ENCODE assay signal across 7 mouse cellular contexts in the genomic region with DNA sequence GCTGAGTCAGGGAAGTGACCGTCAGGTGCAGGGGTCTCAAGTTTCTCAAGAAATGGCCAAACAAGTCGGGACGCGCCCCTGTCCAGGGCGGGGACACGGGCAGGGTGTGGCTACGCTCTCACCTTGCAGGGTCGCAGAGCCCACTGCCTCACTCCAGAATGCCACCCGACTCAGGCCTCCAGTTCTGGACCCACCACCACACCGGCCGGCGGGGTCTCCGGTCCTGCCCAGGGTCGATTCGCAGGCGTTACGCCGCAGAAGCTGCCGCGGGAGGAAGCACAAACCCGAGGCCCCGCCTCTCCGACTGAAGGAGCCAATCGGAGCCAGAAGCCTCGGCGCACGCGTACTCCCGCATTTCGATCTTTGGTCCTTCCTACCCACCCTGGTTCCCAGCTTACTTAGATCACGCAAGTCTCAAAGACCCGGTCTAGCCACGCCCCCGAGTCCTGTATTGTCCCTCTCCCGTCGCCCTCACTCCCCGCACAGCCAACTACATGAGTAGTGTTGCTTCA. TPM values are rescaled to one million over a fixed set of nuclear protein-coding genes. Genes with fewer than 3 reads are reported as not detected.
DNase-seq lines count a peak whose midpoint lies in the region; ATAC-seq lines count a peak whose summit lies in the region.

A gene (minus strand): TSS at position 306 of the 512 bp plus-strand sequence.

- H3K36me3 ChIP-seq in intestine, embryonic 15.5 days = 0 out of 2 replicates have a peak, but pooled peaks cover 7% of the 10 kb centered on the region
- peaks cover 25% of the 10 kb centered on the region for H3K36me3 ChIP-seq in midbrain, embryonic 10.5 days

- peak; percentile 95 for DNase-seq in adrenal gland, adult 2 months
- peak; percentile 92 for DNase-seq in embryo, embryonic 11.5 days (ENCODE audit: low read depth, low spot score)
- DNase-seq in gastrocnemius, postnatal 36 days = peak; percentile 91 to 92
- DNase-seq in left cerebral cortex, postnatal 25 days (ENCODE audit: low spot score in 2 of 2) = peak; percentile 91 to 96
- DNase-seq in midbrain, embryonic 10.5 days (ENCODE audit: low spot score) = peak; percentile 94
- DNase-seq in right cerebral cortex, postnatal 4 days = peak; percentile 92

- no peaks in the 10 kb centered on the region for H3K9me3 ChIP-seq in intestine, embryonic 15.5 days
- H3K9me3 ChIP-seq in midbrain, embryonic 10.5 days (replicated peaks) = no peaks in the 10 kb centered on the region

- WGBS in intestine, embryonic 15.5 days = 0% methylated on average over 37 of the region's 37 CpGs
- under 1% methylated on average over 37 of the region's 37 CpGs for WGBS in midbrain, embryonic 10.5 days

- no peaks in the 10 kb centered on the region for H3K27me3 ChIP-seq in intestine, embryonic 15.5 days (replicated peaks)
- H3K27me3 ChIP-seq in midbrain, embryonic 10.5 days (ENCODE audit: low read depth, poor library complexity, severe bottlenecking) = no peaks in the 10 kb centered on the region

- H3K9ac ChIP-seq in intestine, embryonic 15.5 days = peak within 1 kb of the TSS; percentile 82

- intact Hi-C loops in gastrocnemius, postnatal 36 days (cut with DNase I) = no loop called here
- intact Hi-C loops in left cerebral cortex, postnatal 25 days (cut with DNase I) = loop anchor here (5.0 kb wide), 1 partner anchor 163 kb away; no protein-coding TSS in a partner anchor

- H3K4me2 ChIP-seq in intestine, embryonic 15.5 days (replicated peaks) = peak within 1 kb of the TSS; percentile 73

- peaks cover 45% of the 10 kb centered on the region for H3K4me1 ChIP-seq in intestine, embryonic 15.5 days (replicated peaks)
- peaks cover 59% of the 10 kb centered on the region for H3K4me1 ChIP-seq in midbrain, embryonic 10.5 days

- H3K4me3 ChIP-seq in intestine, embryonic 15.5 days (replicated peaks) = peak within 1 kb of the TSS; percentile 79
- H3K4me3 ChIP-seq in midbrain, embryonic 10.5 days = peak within 1 kb of the TSS; percentile 83

- H3K27ac ChIP-seq in intestine, embryonic 15.5 days = peak within 1 kb of the TSS; percentile 59; the same call in 1 of the 2 replicates
- H3K27ac ChIP-seq in midbrain, embryonic 10.5 days (replicated peaks) = peak within 1 kb of the TSS; percentile 88

- ATAC-seq in intestine, embryonic 15.5 days = peak; percentile 90

RNA-seq across cellular contexts. Expression of the gene that starts here (rescaled TPM):
- total RNA-seq in adrenal gland, adult 2 months (2021) = 10 to 100 TPM; 41.2 to 51.4 TPM
- polyA plus RNA-seq in adrenal gland, adult 2 months (2012; rRNA removed) = 27.8 and 36.4 TPM in 2 replicates
- total RNA-seq in gastrocnemius, postnatal 36 days (2021) = 1 to 10 TPM; 4.5 to 5.0 TPM
- 26.9 and 28.0 TPM in 2 replicates for polyA plus RNA-seq in intestine, embryonic 15.5 days (2015; fragmentation: Nextera tagmentation; extraction: Ambion mirVana)
- total RNA-seq in left cerebral cortex, postnatal 25 days (2021) = 10 to 100 TPM in 1 of 2 experiments, 1 to 10 TPM in 1; 9.5 to 14.6 TPM
- polyA plus RNA-seq in midbrain, embryonic 10.5 days (2016; fragmentation: Nextera tagmentation; extraction: Ambion mirVana) = 33.8 and 34.9 TPM in 2 replicates

Comparison
In these comparisons a context has a peak if more than half of its experiments do, and no peak if none do; other contexts are left out.
1. Peak in every context shown above with its lines: DNase-seq, ATAC-seq, H3K4me3 ChIP-seq and H3K27ac ChIP-seq.